Mouse (Mus musculus): ENCODE results near the gene Olfr26. TPM values are rescaled to one million over a fixed set of nuclear protein-coding genes. Genes with fewer than 3 reads are reported as not detected.

Gene Olfr26
- polyA plus RNA-seq, 1 experiment from 2014 or later, result not detected

Other genes with a start within 250 kb of the Olfr26 start
- gene Olfr914, start 250.0 kb upstream of the Olfr26 start, polyA plus RNA-seq (2015; fragmentation: Nextera tagmentation; extraction: Ambion mirVana), result not detected in 2 replicates
- gene Olfr916, start 195.2 kb upstream of the Olfr26 start, polyA plus RNA-seq (2015; fragmentation: Nextera tagmentation; extraction: Ambion mirVana), result not detected in 2 replicates
- gene Olfr917, start 189.2 kb upstream of the Olfr26 start, polyA plus RNA-seq (2015; fragmentation: Nextera tagmentation; extraction: Ambion mirVana), result not detected in 2 replicates
- gene Olfr918, start 180.5 kb upstream of the Olfr26 start, polyA plus RNA-seq (2015; fragmentation: Nextera tagmentation; extraction: Ambion mirVana), result not detected in 2 replicates
- not detected in 2 replicates for gene Olfr919, start 151.4 kb upstream of the Olfr26 start, polyA plus RNA-seq (2015; fragmentation: Nextera tagmentation; extraction: Ambion mirVana)
- 21.1 and 25.4 TPM in 2 replicates for gene Vwa5a, start 136.8 kb upstream of the Olfr26 start, polyA plus RNA-seq (2015; fragmentation: Nextera tagmentation; extraction: Ambion mirVana)
- gene Olfr920, start 102.8 kb upstream of the Olfr26 start, polyA plus RNA-seq (2015; fragmentation: Nextera tagmentation; extraction: Ambion mirVana), result not detected in 2 replicates
- not detected in 2 replicates for gene Olfr921, start 82.0 kb upstream of the Olfr26 start, polyA plus RNA-seq (2015; fragmentation: Nextera tagmentation; extraction: Ambion mirVana)
- gene Olfr922, start 40.4 kb upstream of the Olfr26 start, polyA plus RNA-seq (2015; fragmentation: Nextera tagmentation; extraction: Ambion mirVana), result not detected in 2 replicates
- gene Olfr923, start 28.5 kb upstream of the Olfr26 start, polyA plus RNA-seq (2015; fragmentation: Nextera tagmentation; extraction: Ambion mirVana), result not detected in 2 replicates
- not detected in 2 replicates for gene Olfr924, start 10.6 kb upstream of the Olfr26 start, polyA plus RNA-seq (2015; fragmentation: Nextera tagmentation; extraction: Ambion mirVana)
- not detected in 2 replicates for gene Olfr926, start 22.1 kb downstream of the Olfr26 start, polyA plus RNA-seq (2015; fragmentation: Nextera tagmentation; extraction: Ambion mirVana)
- gene Olfr930, start 74.7 kb downstream of the Olfr26 start, polyA plus RNA-seq (2015; fragmentation: Nextera tagmentation; extraction: Ambion mirVana), result not detected in 2 replicates
- gene Olfr933, start 117.3 kb downstream of the Olfr26 start, polyA plus RNA-seq (2015; fragmentation: Nextera tagmentation; extraction: Ambion mirVana), result not detected in 2 replicates
- not detected in 2 replicates for gene Olfr934, start 133.3 kb downstream of the Olfr26 start, polyA plus RNA-seq (2015; fragmentation: Nextera tagmentation; extraction: Ambion mirVana)
- not detected in 2 replicates for gene Olfr935, start 144.6 kb downstream of the Olfr26 start, polyA plus RNA-seq (2015; fragmentation: Nextera tagmentation; extraction: Ambion mirVana)
- not detected in 2 replicates for gene Olfr146, start 168.3 kb downstream of the Olfr26 start, polyA plus RNA-seq (2015; fragmentation: Nextera tagmentation; extraction: Ambion mirVana)
- not detected in 2 replicates for gene Olfr937, start 209.9 kb downstream of the Olfr26 start, polyA plus RNA-seq (2015; fragmentation: Nextera tagmentation; extraction: Ambion mirVana)
- gene Olfr938, start 223.8 kb downstream of the Olfr26 start, polyA plus RNA-seq (2015; fragmentation: Nextera tagmentation; extraction: Ambion mirVana), result not detected in 2 replicates

Data from lung, embryonic 16.5 days (tissue).